Mouse (Mus musculus) erythroblast, embryonic 14.5 days (primary cell): ENCODE results near the gene 4933428G20Rik. TPM values are rescaled to one million over a fixed set of nuclear protein-coding genes. Genes with fewer than 3 reads are reported as not detected.

ENCODE experiments used
- H3K27me3 ChIP-seq: 2 replicates; pipeline ENCODE4 v1.6.1; 2012; ENCODE audit warnings: inconsistent platforms; ENCODE audit not compliant: control insufficient read depth
- H3K36me3 ChIP-seq: 2 replicates; pipeline ENCODE4 v1.6.1; 2012; ENCODE audit warnings: mild to moderate bottlenecking, inconsistent platforms; ENCODE audit not compliant: control insufficient read depth
- H3K4me1 ChIP-seq: 2 replicates; pipeline ENCODE4 v1.6.1; 2012; ENCODE audit warnings: inconsistent platforms; ENCODE audit not compliant: control insufficient read depth
- H3K4me3 ChIP-seq: replicated peaks from 2 replicates; pipeline ENCODE3; 2012; ENCODE audit warnings: moderate library complexity, mild to moderate bottlenecking, inconsistent platforms
- H3K9me3 ChIP-seq: 2 replicates; pipeline ENCODE4 v1.6.1; 2012; ENCODE audit warnings: low read length, inconsistent platforms, mixed read lengths; ENCODE audit not compliant: control insufficient read depth
- GATA1 ChIP-seq: IDR thresholded peaks from 2 replicates; pipeline ENCODE4 v1.6.1; 2012; ENCODE audit warnings: low read length, inconsistent platforms, mixed read lengths
- TAL1 ChIP-seq: IDR thresholded peaks from 3 replicates; pipeline ENCODE4 v1.6.1; 2012; ENCODE audit warnings: low read length, inconsistent platforms, mixed read lengths
- polyA plus RNA-seq: library from polyadenylated mRNA; stranded (reverse); fragments of >175 nt; gene quantifications from 2 replicates; pipeline ENCODE4 v1.2.3, GENCODE M21; 2012

Gene 4933428G20Rik
- not detected in 2 replicates for polyA plus RNA-seq

DNA sequence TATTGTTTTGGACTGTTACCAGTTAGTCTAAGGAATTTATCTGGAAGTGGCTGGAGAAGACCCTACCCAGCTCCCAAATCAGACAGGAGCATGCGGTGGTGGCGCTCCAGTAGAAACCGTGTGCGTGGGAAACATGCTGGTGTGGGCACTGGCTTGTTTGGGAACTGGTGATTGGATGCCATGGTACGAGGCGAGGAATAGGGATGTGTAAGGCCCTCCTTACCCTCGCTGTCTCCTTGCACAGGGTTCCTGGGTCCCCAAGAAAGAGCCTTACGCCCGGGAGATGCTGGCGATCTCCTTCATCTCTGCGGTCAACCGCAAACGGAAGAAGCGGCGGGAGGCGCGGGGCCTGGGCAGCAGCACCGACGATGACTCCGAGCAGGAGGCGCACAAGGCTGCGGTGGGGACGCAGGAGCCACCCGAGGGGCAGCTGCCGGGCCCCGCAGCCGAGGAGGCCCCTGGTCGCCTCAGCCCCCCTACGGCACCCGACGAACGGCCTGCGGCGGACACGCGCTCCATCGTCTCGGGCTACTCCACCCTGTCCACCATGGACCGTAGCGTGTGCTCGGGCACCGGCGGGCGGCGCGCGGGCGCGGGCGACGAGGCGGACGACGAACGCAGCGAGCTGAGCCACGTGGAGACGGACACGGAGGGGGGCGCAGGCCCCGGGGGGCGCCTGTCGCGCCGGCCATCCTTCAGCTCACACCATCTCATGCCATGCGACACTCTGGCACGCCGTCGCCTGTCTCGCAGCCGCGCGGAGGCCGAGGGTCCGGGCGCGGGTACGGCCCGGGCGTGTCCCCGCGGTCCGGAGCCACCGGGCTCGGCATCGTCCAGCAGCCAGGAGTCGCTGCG is at the start of gene 4933428G20Rik:
Gene 4933428G20Rik, minus strand, starts transcription at position 476 of the 855 bp plus-strand sequence.
- Histone ChIP-seq H3K36me3 (peaks cover 73% of the 10 kb centered on the region), H3K9me3 (peaks cover 25% of the 10 kb centered on the region), H3K4me1 (no peaks in the 10 kb centered on the region), H3K27me3 (peaks cover 24% of the 10 kb centered on the region), H3K4me3 (no peak within 1 kb of the TSS)
- TF ChIP-seq GATA1 (no peak), TAL1 (no peak)

DNA sequence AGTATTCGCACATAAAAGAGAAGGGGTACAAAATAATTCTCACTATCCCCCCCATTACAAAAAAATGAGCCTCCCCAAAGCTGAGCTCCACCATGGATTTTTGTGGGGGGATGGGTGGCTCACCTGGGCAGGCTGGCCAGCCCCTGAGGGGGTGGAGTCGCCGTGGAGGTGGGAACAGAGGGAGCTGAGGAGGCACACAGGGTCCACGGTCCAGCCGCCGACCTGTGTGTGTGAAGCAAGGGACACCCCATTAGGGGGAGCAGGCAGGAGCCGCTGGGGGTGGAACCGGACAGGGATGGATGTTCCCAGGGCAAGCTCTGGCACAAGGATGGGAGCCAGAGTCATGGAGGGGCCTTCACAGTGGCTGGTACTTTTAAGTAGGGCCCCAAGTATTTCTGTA is 48.6 kb upstream of the 4933428G20Rik start:
- Histone ChIP-seq H3K36me3 (no peaks in the 10 kb centered on the region), H3K4me1 (no peaks in the 10 kb centered on the region; the same call in 1 of the 2 replicates), H3K4me3 (no peak overlapping the region), H3K27me3 (peaks cover 93% of the 10 kb centered on the region), H3K9me3 (peaks cover 2% of the 10 kb centered on the region; the same call in 1 of the 2 replicates)
- no peak for TF ChIP-seq TAL1

DNA sequence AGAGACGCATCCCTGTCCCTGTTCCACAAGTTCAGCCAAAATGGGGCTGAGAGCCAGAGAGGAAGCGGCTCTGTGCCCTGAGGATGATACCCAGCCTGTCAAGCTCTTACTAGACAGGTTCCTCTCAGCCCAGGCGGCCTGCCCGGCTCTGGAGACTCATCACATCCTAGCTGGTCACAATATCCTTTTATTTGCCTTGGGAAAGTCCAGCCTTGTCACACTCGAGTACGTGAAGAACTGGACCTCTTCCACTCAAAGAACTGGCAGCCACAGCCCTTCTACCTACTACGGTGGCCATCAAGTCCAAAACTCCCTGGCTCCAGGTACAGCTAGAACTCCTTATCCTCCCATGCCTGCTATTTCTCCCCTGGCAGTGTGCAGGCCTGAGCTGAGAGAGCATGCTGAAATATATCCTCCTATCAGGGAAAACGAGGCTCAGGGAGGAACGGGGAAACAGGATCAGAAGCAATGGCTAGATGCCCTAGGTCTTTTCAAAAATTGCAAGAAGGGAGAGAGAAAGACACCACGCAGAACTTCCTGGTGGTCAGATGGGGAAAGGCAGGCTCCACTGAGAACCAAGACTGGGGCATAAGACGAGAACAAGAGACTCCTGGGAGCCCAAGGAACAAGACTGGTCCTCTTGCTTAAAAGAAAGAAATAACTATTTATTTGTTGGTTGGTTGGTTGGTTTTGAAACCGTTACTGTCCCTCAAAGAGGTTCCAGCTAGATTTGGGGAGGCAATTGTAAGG is 48.0 kb upstream of the 4933428G20Rik start:
- Histone ChIP-seq H3K9me3 (peaks cover 2% of the 10 kb centered on the region; the same call in 1 of the 2 replicates), H3K27me3 (peaks cover 98% of the 10 kb centered on the region), H3K36me3 (no peaks in the 10 kb centered on the region), H3K4me1 (no peaks in the 10 kb centered on the region; the same call in 1 of the 2 replicates), H3K4me3 (no peak overlapping the region)
- TF ChIP-seq GATA1 (no peak), TAL1 (no peak)

DNA sequence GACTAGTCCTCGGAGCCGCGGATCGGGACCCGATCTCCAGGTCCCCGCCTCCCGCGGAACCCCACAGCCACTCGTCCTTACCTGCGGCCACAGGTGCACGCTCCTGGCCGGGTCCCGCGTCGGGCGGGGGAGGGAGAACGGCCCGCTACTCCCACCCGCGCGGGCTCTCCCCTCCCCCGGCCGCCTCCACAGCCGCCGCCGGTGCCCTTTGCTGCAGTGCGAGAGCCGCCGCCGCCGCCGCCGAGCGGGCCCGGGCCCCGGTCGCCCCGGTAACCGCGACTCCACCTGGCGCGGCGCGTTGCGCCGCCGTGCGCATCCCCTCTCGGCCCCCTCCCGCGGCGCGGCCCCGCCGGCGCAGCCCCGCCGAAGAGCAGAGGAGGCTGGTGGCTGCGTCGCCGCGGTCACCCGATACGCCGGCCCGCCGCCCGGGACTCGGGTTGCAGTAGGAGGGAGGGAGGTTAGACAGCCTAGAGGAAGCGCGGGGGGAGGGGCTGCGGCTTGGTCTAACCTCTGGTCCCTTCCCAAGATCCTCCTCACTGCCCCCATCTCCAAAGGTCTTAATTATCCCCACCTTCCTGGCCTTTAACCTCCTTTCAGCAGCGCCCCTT is 46.8 kb upstream of the 4933428G20Rik start:
- no peaks in the 10 kb centered on the region for H3K36me3 ChIP-seq
- H3K27me3 ChIP-seq: peaks cover 97% of the 10 kb centered on the region
- H3K9me3 ChIP-seq: peaks cover 2% of the 10 kb centered on the region; the same call in 1 of the 2 replicates
- TF ChIP-seq GATA1 (no peak), TAL1 (no peak)
- no peak overlapping the region for H3K4me3 ChIP-seq
- no peaks in the 10 kb centered on the region; the same call in 1 of the 2 replicates for H3K4me1 ChIP-seq

DNA sequence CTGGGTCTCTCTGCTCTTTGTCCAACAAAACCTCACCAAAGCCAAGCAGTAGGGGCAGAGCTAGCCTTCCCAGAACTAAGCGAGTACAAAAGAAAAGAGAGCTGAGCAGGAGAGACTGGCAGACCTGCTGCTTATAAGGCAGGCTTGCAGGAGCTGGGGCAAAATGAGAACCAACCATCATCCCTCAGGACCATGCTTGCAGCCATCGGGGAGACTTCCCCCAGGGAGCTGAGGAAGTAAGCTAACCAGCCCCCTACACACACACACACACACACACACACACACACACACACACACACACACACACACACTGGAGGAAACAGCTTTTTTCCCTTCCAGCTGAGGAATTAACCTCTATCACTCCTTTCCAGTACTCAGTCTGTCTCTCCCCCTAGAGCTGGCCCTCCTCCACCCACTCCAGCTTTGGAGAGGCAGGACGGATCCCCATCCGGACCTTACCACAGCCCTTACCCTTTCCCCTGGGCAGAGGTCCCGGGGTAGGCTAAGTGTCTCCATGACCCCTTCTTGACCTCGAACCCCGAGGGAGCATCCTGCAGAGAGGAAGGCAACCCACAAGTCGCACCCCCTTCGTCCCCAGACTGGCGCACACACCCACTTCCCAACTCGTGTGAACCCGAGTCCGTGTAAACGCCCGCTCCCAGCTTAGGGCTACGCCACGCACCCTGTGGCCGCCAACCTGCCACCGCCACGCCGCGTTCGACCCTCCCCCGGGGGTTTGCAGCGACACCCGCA is 45.8 kb upstream of the 4933428G20Rik start:
- H3K4me1 ChIP-seq: no peaks in the 10 kb centered on the region
- peaks cover 93% of the 10 kb centered on the region for H3K27me3 ChIP-seq
- TF ChIP-seq GATA1: no peak
- H3K9me3 ChIP-seq: peaks cover 2% of the 10 kb centered on the region; the same call in 1 of the 2 replicates
- no peak overlapping the region for H3K4me3 ChIP-seq
- H3K36me3 ChIP-seq: no peaks in the 10 kb centered on the region

DNA sequence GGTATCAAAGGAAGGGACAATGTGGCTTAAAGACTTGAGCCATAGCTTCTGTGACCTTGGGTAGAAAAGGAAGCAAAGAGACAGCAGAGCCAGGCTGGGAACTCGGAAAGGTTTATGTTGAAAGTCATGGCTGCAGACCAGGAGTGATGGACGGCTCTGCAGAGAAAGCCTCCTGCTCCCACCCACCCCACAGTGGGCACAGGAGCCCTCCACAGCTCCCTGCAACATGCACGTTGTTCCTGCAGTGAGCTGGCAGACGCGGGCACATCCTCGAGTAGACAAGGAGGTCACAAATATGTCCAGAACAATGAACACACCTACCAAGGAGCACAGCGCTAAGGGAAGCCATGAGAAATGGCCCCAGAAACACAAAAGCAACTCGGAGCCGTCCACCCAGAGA is 43.7 kb upstream of the 4933428G20Rik start:
- H3K27me3 ChIP-seq: peaks cover 87% of the 10 kb centered on the region

DNA sequence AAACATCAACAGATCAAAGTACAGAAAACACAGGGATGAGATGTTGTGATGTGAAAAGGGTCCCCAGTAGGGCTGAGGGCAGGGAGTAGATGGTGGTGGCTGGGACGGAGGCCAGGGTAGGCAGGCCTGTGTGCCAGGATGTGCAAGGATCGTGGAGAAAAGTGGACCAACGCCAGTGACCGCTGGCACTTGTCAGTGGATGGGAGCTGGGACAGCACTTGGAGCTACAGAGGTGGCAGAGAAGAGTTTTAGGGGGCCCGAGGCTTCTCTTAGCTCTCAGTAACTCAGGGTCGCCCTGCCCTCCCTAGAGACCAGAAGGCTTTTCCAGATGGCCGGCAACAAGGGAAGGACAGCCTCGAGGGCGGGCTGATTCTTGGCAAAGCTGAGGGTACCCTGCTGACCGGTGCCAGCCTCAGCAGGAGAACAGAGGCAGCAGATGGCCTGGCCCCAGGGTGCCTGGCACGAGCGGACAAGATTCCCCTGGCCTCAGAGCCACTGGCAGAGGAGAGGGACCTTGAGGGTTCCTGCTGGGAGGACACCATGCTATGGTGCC is 43.1 kb upstream of the 4933428G20Rik start:
- Histone ChIP-seq H3K9me3 (peaks cover 2% of the 10 kb centered on the region; the same call in 1 of the 2 replicates), H3K4me3 (no peak overlapping the region), H3K36me3 (no peaks in the 10 kb centered on the region), H3K27me3 (peaks cover 86% of the 10 kb centered on the region), H3K4me1 (no peaks in the 10 kb centered on the region)
- TF ChIP-seq TAL1: no peak
- no peak for TF ChIP-seq GATA1

More for the DNA sequence above, 43.7 kb upstream of the 4933428G20Rik start:
- no peaks in the 10 kb centered on the region for H3K4me1 ChIP-seq
- peaks cover 2% of the 10 kb centered on the region; the same call in 1 of the 2 replicates for H3K9me3 ChIP-seq
- TF ChIP-seq GATA1: no peak
- TF ChIP-seq TAL1: no peak
- no peaks in the 10 kb centered on the region for H3K36me3 ChIP-seq
- no peak overlapping the region for H3K4me3 ChIP-seq
